Mouse (Mus musculus): Measurements from ENCODE around the gene Sytl1. TPM values are rescaled to one million over a fixed set of nuclear protein-coding genes. Genes with fewer than 3 reads are reported as not detected.

Gene Sytl1
- total RNA-seq, 1 experiment, result 2.0 TPM

DNA sequence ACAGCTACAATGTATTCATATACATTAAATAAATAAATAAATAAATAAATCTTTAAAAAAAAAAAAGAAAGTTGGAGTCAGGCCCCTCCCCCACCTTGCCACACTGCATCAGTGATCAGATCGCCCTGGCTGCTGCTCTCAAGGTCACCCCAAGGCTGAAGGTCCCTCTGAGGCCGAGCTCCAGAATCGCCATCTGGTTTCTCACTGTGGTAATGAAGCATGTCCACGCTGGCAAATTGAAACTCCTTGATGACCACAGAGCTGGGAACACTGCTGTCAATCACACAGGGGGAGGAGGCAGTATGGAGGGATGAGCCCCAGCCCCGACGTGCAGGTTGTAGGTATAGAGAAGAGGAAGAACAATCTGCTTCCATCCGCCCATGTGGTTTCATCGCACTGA lies 35.3 kb downstream of the Sytl1 start:
- DNase-seq (ENCODE audit: low read depth, low spot score), result no peak
- H3K27ac ChIP-seq (ENCODE audit: insufficient read depth, low read depth, low read length, poor library complexity, severe bottlenecking), result no peak overlapping the region
- in situ Hi-C loops (cut with MboI; ENCODE audit: low sequenced_read_pairs in 2 of 2, unreplicated experiment in 2 of 2), result no loop called here

DNA sequence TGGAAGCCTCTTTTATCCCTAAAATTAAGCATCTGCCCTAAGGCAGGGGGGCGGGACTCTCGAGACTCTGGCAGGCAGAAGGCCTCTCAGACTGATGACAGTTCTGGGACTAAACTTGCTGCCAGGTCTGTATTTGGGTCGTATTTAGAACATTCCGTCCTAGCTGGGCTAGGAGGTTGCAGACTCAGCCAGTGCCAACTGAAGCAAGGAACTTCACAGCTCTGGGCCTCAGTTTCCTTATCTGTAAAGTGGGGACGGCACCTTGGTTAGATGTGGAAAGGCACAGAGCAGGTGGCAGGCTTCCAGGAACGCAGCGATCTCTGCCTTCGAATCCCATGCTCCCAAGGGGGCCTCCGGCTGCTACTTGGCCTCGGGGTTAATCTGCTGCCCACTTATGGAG lies 36.8 kb downstream of the Sytl1 start:
- H3K4me1 ChIP-seq (ENCODE audit: control insufficient read depth in 2 of 2, insufficient read depth in 2 of 2, low read length in 2 of 2, poor library complexity in 1 of 2), result peaks cover 3 to 28% of the 10 kb centered on the region in 2 experiments; a peak in 3 of 4 replicates
- H3K9me3 ChIP-seq (ENCODE audit: control insufficient read depth, insufficient read depth, low read depth, low read length), result no peaks in the 10 kb centered on the region
- no peak for TF ChIP-seq HCFC1 (IDR thresholded peaks at IDR 0.05; ENCODE audit: borderline replicate concordance, insufficient read depth, low read length)
- no peak for TF ChIP-seq MAFK (IDR thresholded peaks at IDR 0.05; ENCODE audit: insufficient read depth, low read depth, low read length)
- no peak for TF ChIP-seq CHD2 (IDR thresholded peaks at IDR 0.05; ENCODE audit: low read depth, low read length)
- no peak for TF ChIP-seq ZNF384 (IDR thresholded peaks at IDR 0.05; ENCODE audit: low read depth, low read length)
- no peak for TF ChIP-seq ZC3H11A (IDR thresholded peaks at IDR 0.05; ENCODE audit: borderline replicate concordance, low read depth, low read length)
- H3K36me3 ChIP-seq (ENCODE audit: control insufficient read depth, insufficient read depth, low read length, poor library complexity, severe bottlenecking), result no peaks in the 10 kb centered on the region
- no peak overlapping the region for H3K9ac ChIP-seq (ENCODE audit: insufficient read depth, low read depth, low read length, poor library complexity, severe bottlenecking)
- in situ Hi-C loops (cut with MboI; ENCODE audit: low sequenced_read_pairs in 2 of 2, unreplicated experiment in 2 of 2), result no loop called here
- peak overlapping the region in 1 of 2 experiments; percentile 27; a peak in 1 of 4 replicates for H3K4me3 ChIP-seq (ENCODE audit: insufficient read depth in 1 of 2, low read depth in 1 of 2, low read length in 2 of 2, poor library complexity in 1 of 2, severe bottlenecking in 1 of 2)
- DNase-seq (ENCODE audit: low read depth, low spot score), result no peak
- no peak overlapping the region for H3K27ac ChIP-seq (ENCODE audit: insufficient read depth, low read depth, low read length, poor library complexity, severe bottlenecking)

More for the DNA sequence above, 35.3 kb downstream of the Sytl1 start:
- Histone ChIP-seq H3K4me1 (ENCODE audit: control insufficient read depth in 2 of 2, insufficient read depth in 2 of 2, low read length in 2 of 2, poor library complexity in 1 of 2) (peaks cover 3 to 27% of the 10 kb centered on the region in 2 experiments; a peak in 3 of 4 replicates), H3K9ac (ENCODE audit: insufficient read depth, low read depth, low read length, poor library complexity, severe bottlenecking) (no peak overlapping the region), H3K36me3 (ENCODE audit: control insufficient read depth, insufficient read depth, low read length, poor library complexity, severe bottlenecking) (no peaks in the 10 kb centered on the region), H3K9me3 (ENCODE audit: control insufficient read depth, insufficient read depth, low read depth, low read length) (no peaks in the 10 kb centered on the region), H3K4me3 (ENCODE audit: insufficient read depth in 1 of 2, low read depth in 1 of 2, low read length in 2 of 2, poor library complexity in 1 of 2, severe bottlenecking in 1 of 2) (no peak overlapping the region)
- TF ChIP-seq ZNF384 (IDR thresholded peaks at IDR 0.05; ENCODE audit: low read depth, low read length), result peak; percentile 64
- TF ChIP-seq HCFC1 (IDR thresholded peaks at IDR 0.05; ENCODE audit: borderline replicate concordance, insufficient read depth, low read length), result no peak
- no peak for TF ChIP-seq CHD2 (IDR thresholded peaks at IDR 0.05; ENCODE audit: low read depth, low read length)
- TF ChIP-seq ZC3H11A (IDR thresholded peaks at IDR 0.05; ENCODE audit: borderline replicate concordance, low read depth, low read length), result no peak
- no peak for TF ChIP-seq MAFK (IDR thresholded peaks at IDR 0.05; ENCODE audit: insufficient read depth, low read depth, low read length)

DNA sequence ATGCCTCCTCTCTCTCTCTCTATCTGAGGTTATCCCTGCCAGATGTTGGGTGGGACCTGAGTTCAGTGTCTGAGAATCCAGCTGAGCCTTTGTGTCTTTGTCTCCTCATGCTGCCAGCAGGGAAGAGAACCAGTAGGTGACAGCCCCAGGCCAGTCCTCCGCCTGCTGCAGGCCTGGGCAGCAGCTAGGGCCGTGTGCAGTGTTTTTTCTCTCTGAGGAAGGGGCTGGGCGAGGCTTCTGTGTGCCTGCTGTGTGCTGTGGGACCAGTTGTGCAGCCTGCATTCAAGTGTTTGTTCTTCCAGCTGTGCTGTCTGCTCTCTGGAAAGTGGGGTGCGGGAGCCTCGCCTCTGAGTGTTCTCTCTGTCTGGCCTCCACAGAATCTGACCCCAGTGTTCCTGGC lies 39.0 kb downstream of the Sytl1 start:
- Histone ChIP-seq H3K9ac (ENCODE audit: insufficient read depth, low read depth, low read length, poor library complexity, severe bottlenecking) (no peak overlapping the region), H3K9me3 (ENCODE audit: control insufficient read depth, insufficient read depth, low read depth, low read length) (no peaks in the 10 kb centered on the region), H3K27ac (ENCODE audit: insufficient read depth, low read depth, low read length, poor library complexity, severe bottlenecking) (no peak overlapping the region; the same call in 1 of the 2 replicates), H3K36me3 (ENCODE audit: control insufficient read depth, insufficient read depth, low read length, poor library complexity, severe bottlenecking) (no peaks in the 10 kb centered on the region), H3K4me3 (ENCODE audit: insufficient read depth in 1 of 2, low read depth in 1 of 2, low read length in 2 of 2, poor library complexity in 1 of 2, severe bottlenecking in 1 of 2) (no peak overlapping the region), H3K4me1 (ENCODE audit: control insufficient read depth in 2 of 2, insufficient read depth in 2 of 2, low read length in 2 of 2, poor library complexity in 1 of 2) (peaks cover 3 to 24% of the 10 kb centered on the region in 2 experiments; a peak in 3 of 4 replicates)
- DNase-seq (ENCODE audit: low read depth, low spot score), result no peak
- TF ChIP-seq ZC3H11A (IDR thresholded peaks at IDR 0.05; ENCODE audit: borderline replicate concordance, low read depth, low read length), result no peak
- no peak for TF ChIP-seq HCFC1 (IDR thresholded peaks at IDR 0.05; ENCODE audit: borderline replicate concordance, insufficient read depth, low read length)
- TF ChIP-seq MAFK (IDR thresholded peaks at IDR 0.05; ENCODE audit: insufficient read depth, low read depth, low read length), result no peak
- no peak for TF ChIP-seq ZNF384 (IDR thresholded peaks at IDR 0.05; ENCODE audit: low read depth, low read length)
- TF ChIP-seq CHD2 (IDR thresholded peaks at IDR 0.05; ENCODE audit: low read depth, low read length), result no peak
- in situ Hi-C loops (cut with MboI; ENCODE audit: low sequenced_read_pairs in 2 of 2, unreplicated experiment in 2 of 2), result no loop called here

DNA sequence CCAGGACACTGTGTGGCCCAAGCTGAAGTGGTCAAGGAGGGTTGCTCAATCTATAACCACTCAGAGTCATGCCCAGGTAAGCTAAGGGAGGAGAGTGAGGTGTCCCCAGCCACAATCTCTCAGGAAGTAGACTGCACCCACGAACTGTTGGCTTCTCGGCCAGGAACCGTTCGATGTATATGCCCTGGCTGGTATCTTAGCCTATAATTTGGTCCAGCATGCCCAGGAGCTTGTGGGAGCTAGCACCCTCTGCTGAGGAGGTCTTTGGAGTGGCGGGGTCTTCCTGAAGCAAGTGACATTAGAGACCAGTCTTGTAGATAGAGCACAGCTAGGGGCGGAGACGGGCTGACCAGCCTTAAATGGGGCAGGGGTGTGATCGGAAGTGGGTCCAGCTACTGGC lies 41.2 kb downstream of the Sytl1 start:
- Histone ChIP-seq H3K9me3 (ENCODE audit: control insufficient read depth, insufficient read depth, low read depth, low read length) (no peaks in the 10 kb centered on the region), H3K9ac (ENCODE audit: insufficient read depth, low read depth, low read length, poor library complexity, severe bottlenecking) (no peak overlapping the region), H3K36me3 (ENCODE audit: control insufficient read depth, insufficient read depth, low read length, poor library complexity, severe bottlenecking) (no peaks in the 10 kb centered on the region), H3K4me3 (ENCODE audit: insufficient read depth in 1 of 2, low read depth in 1 of 2, low read length in 2 of 2, poor library complexity in 1 of 2, severe bottlenecking in 1 of 2) (no peak overlapping the region), H3K27ac (ENCODE audit: insufficient read depth, low read depth, low read length, poor library complexity, severe bottlenecking) (no peak overlapping the region), H3K4me1 (ENCODE audit: control insufficient read depth in 2 of 2, insufficient read depth in 2 of 2, low read length in 2 of 2, poor library complexity in 1 of 2) (peaks cover 3 to 21% of the 10 kb centered on the region in 2 experiments; a peak in 3 of 4 replicates)
- TF ChIP-seq ZC3H11A (IDR thresholded peaks at IDR 0.05; ENCODE audit: borderline replicate concordance, low read depth, low read length), result no peak
- TF ChIP-seq MAFK (IDR thresholded peaks at IDR 0.05; ENCODE audit: insufficient read depth, low read depth, low read length), result no peak
- no peak for TF ChIP-seq HCFC1 (IDR thresholded peaks at IDR 0.05; ENCODE audit: borderline replicate concordance, insufficient read depth, low read length)
- TF ChIP-seq CHD2 (IDR thresholded peaks at IDR 0.05; ENCODE audit: low read depth, low read length), result no peak
- no peak for TF ChIP-seq ZNF384 (IDR thresholded peaks at IDR 0.05; ENCODE audit: low read depth, low read length)
- DNase-seq (ENCODE audit: low read depth, low spot score), result no peak
- in situ Hi-C loops (cut with MboI; ENCODE audit: low sequenced_read_pairs in 2 of 2, unreplicated experiment in 2 of 2), result no loop called here
